Mouse (Mus musculus): ENCODE results near the gene Prickle1. TPM values are rescaled to one million over a fixed set of nuclear protein-coding genes. Genes with fewer than 3 reads are reported as not detected.
A peak's percentile ranks its signal among the peaks of the same experiment; 100 is the strongest.

Prickle1 gene
- polyA plus RNA-seq, 1 experiment from 2014 or later = 21.7 TPM

GRCm38 (mm10) chr15:93519836-93520826 is 75.6 kb downstream of the Prickle1 start:
- no peaks in the 10 kb centered on the region for H3K9me3 ChIP-seq (replicated peaks; ENCODE audit: control insufficient read depth, low read length)
- H3K4me3 ChIP-seq (replicated peaks; ENCODE audit: low read length) = peak overlapping the region; percentile 79
- 12% methylated on average over 17 of the region's 17 CpGs for WGBS
- H3K27me3 ChIP-seq (ENCODE audit: control insufficient read depth, insufficient read depth, low read length) = no peaks in the 10 kb centered on the region
- H3K36me3 ChIP-seq (ENCODE audit: control insufficient read depth, insufficient read depth, low read length) = no peaks in the 10 kb centered on the region
- H3K9ac ChIP-seq (ENCODE audit: low read length) = peak overlapping the region; percentile 86
- H3K27ac ChIP-seq (ENCODE audit: low read length) = peak overlapping the region; percentile 90
- peak overlapping the region; percentile 82 for H3K4me2 ChIP-seq (ENCODE audit: low read depth, low read length)
- no peak for ATAC-seq (ENCODE audit: insufficient read depth, low FRiP score)
- H3K4me1 ChIP-seq (ENCODE audit: control insufficient read depth, insufficient read depth, low read length) = peaks cover 23% of the 10 kb centered on the region

GRCm38 (mm10) chr15:93518941-93519835 is 76.5 kb downstream of the Prickle1 start:
- no peaks in the 10 kb centered on the region for H3K9me3 ChIP-seq (replicated peaks; ENCODE audit: control insufficient read depth, low read length)
- peak overlapping the region; percentile 86 for H3K9ac ChIP-seq (ENCODE audit: low read length)
- ATAC-seq (ENCODE audit: insufficient read depth, low FRiP score) = peak; percentile 83
- peaks cover 24% of the 10 kb centered on the region for H3K4me1 ChIP-seq (ENCODE audit: control insufficient read depth, insufficient read depth, low read length)
- H3K4me3 ChIP-seq (replicated peaks; ENCODE audit: low read length) = peak overlapping the region; percentile 79
- under 1% methylated on average over 85 of the region's 85 CpGs for WGBS
- H3K36me3 ChIP-seq (ENCODE audit: control insufficient read depth, insufficient read depth, low read length) = no peaks in the 10 kb centered on the region
- H3K27ac ChIP-seq (ENCODE audit: low read length) = peak overlapping the region; percentile 90
- no peaks in the 10 kb centered on the region for H3K27me3 ChIP-seq (ENCODE audit: control insufficient read depth, insufficient read depth, low read length)
- peak overlapping the region; percentile 82 for H3K4me2 ChIP-seq (ENCODE audit: low read depth, low read length)

DNA sequence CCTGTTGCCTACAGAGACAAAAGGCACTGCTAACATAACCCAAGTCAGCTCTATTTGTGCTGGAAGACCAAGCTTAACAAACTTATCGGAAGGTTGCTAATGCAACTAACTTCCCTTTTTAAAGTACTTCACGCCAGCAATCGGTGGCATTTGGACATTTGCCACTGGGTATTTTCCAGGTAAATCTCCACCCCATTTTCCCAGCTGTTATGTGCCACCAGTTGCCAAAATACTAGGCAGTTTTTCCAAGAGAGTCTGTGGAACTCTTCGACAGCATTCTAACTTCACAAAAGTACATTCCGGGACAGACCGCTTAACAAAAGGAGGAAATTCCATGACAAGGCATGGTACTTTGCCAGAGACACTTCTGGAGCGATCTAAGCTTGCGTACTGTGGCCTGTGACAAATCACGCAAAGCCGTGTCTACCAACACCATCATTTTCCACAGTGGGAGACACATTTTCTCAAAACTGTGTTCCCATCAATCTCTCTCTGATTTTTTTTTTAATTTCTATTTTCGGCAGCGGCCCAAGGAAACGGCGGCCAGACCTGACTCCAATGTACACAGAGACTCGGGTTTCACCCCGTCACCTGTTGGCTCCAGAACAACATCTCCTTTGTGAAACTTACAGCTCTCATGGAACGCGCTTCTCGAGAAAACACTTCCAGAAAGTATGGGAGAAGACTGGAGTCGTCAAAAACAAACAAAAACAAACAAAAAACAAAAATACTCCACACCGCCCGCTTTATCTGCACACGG is 77.4 kb downstream of the Prickle1 start:
- H3K27me3 ChIP-seq (ENCODE audit: control insufficient read depth, insufficient read depth, low read length) = no peaks in the 10 kb centered on the region
- peak overlapping the region; percentile 86 for H3K9ac ChIP-seq (ENCODE audit: low read length)
- peak overlapping the region; percentile 90 for H3K27ac ChIP-seq (ENCODE audit: low read length)
- no peak for ATAC-seq (ENCODE audit: insufficient read depth, low FRiP score)
- H3K9me3 ChIP-seq (replicated peaks; ENCODE audit: control insufficient read depth, low read length) = no peaks in the 10 kb centered on the region
- 3% methylated on average over 23 of the region's 23 CpGs for WGBS
- H3K4me2 ChIP-seq (ENCODE audit: low read depth, low read length) = peak overlapping the region; percentile 82
- H3K4me1 ChIP-seq (ENCODE audit: control insufficient read depth, insufficient read depth, low read length) = peaks cover 32% of the 10 kb centered on the region
- H3K4me3 ChIP-seq (replicated peaks; ENCODE audit: low read length) = peak overlapping the region; percentile 79
- no peaks in the 10 kb centered on the region for H3K36me3 ChIP-seq (ENCODE audit: control insufficient read depth, insufficient read depth, low read length)

DNA sequence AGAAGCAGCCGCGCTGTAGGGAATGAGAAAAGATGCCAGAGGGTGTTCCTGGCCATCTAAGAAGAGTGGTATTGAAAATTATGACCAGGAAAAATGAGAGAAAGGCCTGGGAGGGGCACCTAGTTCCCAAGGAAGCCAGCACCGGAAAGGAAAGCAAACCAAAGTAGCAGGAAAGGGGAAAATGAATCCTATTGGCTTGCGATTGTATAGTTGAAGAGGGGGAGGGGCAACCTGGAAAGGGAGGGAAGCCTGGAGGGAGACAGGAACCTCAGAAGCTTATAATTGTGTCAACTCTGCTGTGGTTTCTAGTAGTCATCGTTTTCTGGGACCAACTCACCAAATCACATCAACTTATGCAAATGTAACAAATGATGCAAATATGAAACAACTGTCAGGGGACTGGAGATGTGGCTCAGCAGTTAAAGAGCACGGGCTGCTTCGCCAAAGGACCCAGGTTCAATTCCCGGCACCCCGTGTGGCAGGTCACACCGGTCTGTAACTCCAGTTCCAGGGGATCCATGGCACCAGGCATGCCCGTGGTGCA is 78.6 kb downstream of the Prickle1 start:
- Histone ChIP-seq H3K4me2 (ENCODE audit: low read depth, low read length) (peak overlapping the region; percentile 82), H3K27ac (ENCODE audit: low read length) (peak overlapping the region; percentile 90; the same call in 1 of the 2 replicates), H3K4me1 (ENCODE audit: control insufficient read depth, insufficient read depth, low read length) (peaks cover 42% of the 10 kb centered on the region), H3K9ac (ENCODE audit: low read length) (no peak overlapping the region), H3K9me3 (replicated peaks; ENCODE audit: control insufficient read depth, low read length) (no peaks in the 10 kb centered on the region), H3K4me3 (replicated peaks; ENCODE audit: low read length) (no peak overlapping the region), H3K36me3 (ENCODE audit: control insufficient read depth, insufficient read depth, low read length) (no peaks in the 10 kb centered on the region), H3K27me3 (ENCODE audit: control insufficient read depth, insufficient read depth, low read length) (no peaks in the 10 kb centered on the region)
- WGBS = 73% methylated on average over 11 of the region's 11 CpGs
- no peak for ATAC-seq (ENCODE audit: insufficient read depth, low FRiP score)

DNA sequence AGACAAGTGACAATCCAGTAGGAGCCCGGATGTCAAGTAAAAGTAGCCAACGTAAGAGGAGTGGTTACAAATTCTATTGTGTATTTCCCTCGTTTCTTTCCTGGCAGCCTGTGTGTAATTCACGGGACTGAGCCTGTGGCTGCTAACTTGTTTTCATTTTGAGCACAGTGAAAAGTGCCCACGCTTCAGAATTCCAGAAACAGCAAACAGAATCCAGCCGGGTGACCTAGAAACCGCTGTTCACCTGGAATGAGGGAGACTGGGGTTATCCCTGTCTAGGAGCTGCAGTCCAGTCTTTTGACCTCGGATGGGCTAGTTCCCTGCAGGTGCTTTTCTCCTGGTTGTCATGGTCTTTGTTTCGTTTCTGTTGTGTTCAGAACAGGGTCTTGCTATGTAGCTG is 80.4 kb downstream of the Prickle1 start:
- Histone ChIP-seq H3K36me3 (ENCODE audit: control insufficient read depth, insufficient read depth, low read length) (no peaks in the 10 kb centered on the region), H3K27ac (ENCODE audit: low read length) (no peak overlapping the region), H3K4me1 (ENCODE audit: control insufficient read depth, insufficient read depth, low read length) (peaks cover 35% of the 10 kb centered on the region), H3K9me3 (replicated peaks; ENCODE audit: control insufficient read depth, low read length) (no peaks in the 10 kb centered on the region), H3K4me2 (ENCODE audit: low read depth, low read length) (no peak overlapping the region), H3K4me3 (replicated peaks; ENCODE audit: low read length) (no peak overlapping the region), H3K27me3 (ENCODE audit: control insufficient read depth, insufficient read depth, low read length) (no peaks in the 10 kb centered on the region), H3K9ac (ENCODE audit: low read length) (no peak overlapping the region)
- ATAC-seq (ENCODE audit: insufficient read depth, low FRiP score) = no peak
- 72% methylated on average over 9 of the region's 9 CpGs for WGBS

DNA sequence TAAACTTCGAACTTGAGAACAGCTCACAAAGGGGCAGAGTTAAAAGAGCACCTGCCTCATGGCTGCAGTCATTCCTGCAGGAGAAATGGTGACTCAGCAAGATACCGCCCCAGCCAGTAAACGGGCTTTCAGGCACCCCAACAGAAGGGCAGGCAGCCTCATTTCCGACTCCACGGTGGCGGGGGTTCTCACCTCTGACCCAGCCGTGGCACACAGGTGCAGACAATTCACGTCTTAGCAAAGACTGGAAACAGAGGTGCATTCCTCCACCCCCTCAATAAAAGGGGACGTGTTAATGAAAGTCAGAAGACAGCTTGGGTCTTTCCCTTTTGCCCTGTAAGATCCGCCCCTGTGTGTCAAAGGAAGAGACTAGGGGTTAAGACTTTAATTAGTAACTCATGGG is 81.8 kb downstream of the Prickle1 start:
- Histone ChIP-seq H3K27ac (ENCODE audit: low read length) (no peak overlapping the region), H3K4me3 (replicated peaks; ENCODE audit: low read length) (no peak overlapping the region; the same call in 1 of the 2 replicates), H3K4me2 (ENCODE audit: low read depth, low read length) (peak overlapping the region; percentile 44), H3K9ac (ENCODE audit: low read length) (0 out of 2 replicates have a peak overlapping the region, but pooled peaks have one; percentile 25), H3K4me1 (ENCODE audit: control insufficient read depth, insufficient read depth, low read length) (peaks cover 30% of the 10 kb centered on the region), H3K36me3 (ENCODE audit: control insufficient read depth, insufficient read depth, low read length) (0 out of 2 replicates have a peak, but pooled peaks cover under 1% of the 10 kb centered on the region), H3K9me3 (replicated peaks; ENCODE audit: control insufficient read depth, low read length) (no peaks in the 10 kb centered on the region), H3K27me3 (ENCODE audit: control insufficient read depth, insufficient read depth, low read length) (no peaks in the 10 kb centered on the region)
- 12% methylated on average over 10 of the region's 10 CpGs for WGBS
- no peak for ATAC-seq (ENCODE audit: insufficient read depth, low FRiP score)

- Histone ChIP-seq H3K27me3 (ENCODE audit: control insufficient read depth, insufficient read depth, low read length) (no peaks in the 10 kb centered on the region), H3K4me3 (replicated peaks; ENCODE audit: low read length) (no peak overlapping the region), H3K4me1 (ENCODE audit: control insufficient read depth, insufficient read depth, low read length) (peaks cover 23% of the 10 kb centered on the region), H3K36me3 (ENCODE audit: control insufficient read depth, insufficient read depth, low read length) (0 out of 2 replicates have a peak, but pooled peaks cover 5% of the 10 kb centered on the region), H3K9me3 (replicated peaks; ENCODE audit: control insufficient read depth, low read length) (no peaks in the 10 kb centered on the region), H3K9ac (ENCODE audit: low read length) (peak overlapping the region; percentile 35; the same call in 1 of the 2 replicates), H3K27ac (ENCODE audit: low read length) (peak overlapping the region; percentile 36), H3K4me2 (ENCODE audit: low read depth, low read length) (no peak overlapping the region)
- WGBS = 44% methylated on average over 9 of the region's 9 CpGs
- ATAC-seq (ENCODE audit: insufficient read depth, low FRiP score) = no peak
Measured at GRCm38 (mm10) chr15:93512437-93512836, 83.3 kb downstream of the Prickle1 start.

- H3K9me3 ChIP-seq (replicated peaks; ENCODE audit: control insufficient read depth, low read length) = no peaks in the 10 kb centered on the region
- H3K27me3 ChIP-seq (ENCODE audit: control insufficient read depth, insufficient read depth, low read length) = no peaks in the 10 kb centered on the region
- H3K4me3 ChIP-seq (replicated peaks; ENCODE audit: low read length) = no peak overlapping the region
- H3K9ac ChIP-seq (ENCODE audit: low read length) = no peak overlapping the region
- H3K27ac ChIP-seq (ENCODE audit: low read length) = no peak overlapping the region
- H3K36me3 ChIP-seq (ENCODE audit: control insufficient read depth, insufficient read depth, low read length) = 0 out of 2 replicates have a peak, but pooled peaks cover 5% of the 10 kb centered on the region
- ATAC-seq (ENCODE audit: insufficient read depth, low FRiP score) = no peak
- WGBS = 48% methylated on average over 12 of the region's 12 CpGs
- H3K4me1 ChIP-seq (ENCODE audit: control insufficient read depth, insufficient read depth, low read length) = peaks cover 19% of the 10 kb centered on the region
- H3K4me2 ChIP-seq (ENCODE audit: low read depth, low read length) = no peak overlapping the region
Measured at GRCm38 (mm10) chr15:93510690-93511336, 84.9 kb downstream of the Prickle1 start.

Data from stomach, embryonic 16.5 days (tissue).